Mouse (Mus musculus) liver, postnatal 0 days (tissue): ENCODE results near the gene Stard13.

Experiments
- CTCF ChIP-seq: sonication (generic); IDR thresholded peaks from 2 replicates; pipeline ENCODE4 v1.5.1; 2016; ENCODE audit warnings: antibody characterized with exemption, low read depth
- EP300 ChIP-seq: IDR thresholded peaks from 2 replicates; pipeline ENCODE4 v1.6.1; 2016; ENCODE audit warnings: antibody characterized with exemption, low read depth, mild to moderate bottlenecking

DNA sequence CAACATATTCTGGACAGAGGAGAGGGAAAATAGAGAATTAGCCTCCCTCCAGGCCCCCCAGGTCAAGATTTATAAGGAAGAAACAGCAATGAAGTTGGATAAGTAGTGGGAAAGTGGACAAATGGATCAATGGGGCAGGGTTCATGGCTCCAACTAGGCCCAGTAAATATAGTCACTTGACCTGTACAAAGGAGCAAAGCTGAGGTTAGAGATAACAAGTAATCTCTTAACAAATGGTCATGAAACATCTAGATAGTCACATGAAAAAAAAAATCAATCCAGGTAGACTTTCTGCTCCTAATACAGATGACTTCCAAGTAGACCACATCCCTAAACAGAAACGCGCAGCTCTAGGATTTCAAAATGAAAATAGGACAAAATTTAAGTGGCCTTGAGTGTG, 155.7 kb downstream of the Stard13 start:
- TF ChIP-seq CTCF (no peak), EP300 (no peak)
